Mouse (Mus musculus) thymus, adult 2 months (tissue): Measurements from ENCODE around the gene Vax1.

Source experiments
- CTCF ChIP-seq: fragments of 200-500 bp; IDR thresholded peaks from 2 replicates; pipeline ENCODE4 v1.5.1; 2012; ENCODE audit warnings: mild to moderate bottlenecking, control low read depth, low read length, moderate library complexity, borderline replicate concordance; ENCODE audit not compliant: control insufficient read depth, poor library complexity, insufficient read depth; ENCODE audit errors: extremely low read depth
- POLR2A ChIP-seq: fragments of 200-500 bp; IDR thresholded peaks from 2 replicates; pipeline ENCODE4 v1.6.1; 2012; ENCODE audit warnings: mild to moderate bottlenecking, low read length, control low read depth, moderate library complexity; ENCODE audit not compliant: control insufficient read depth, poor library complexity, insufficient read depth; ENCODE audit errors: extremely low read depth

DNA sequence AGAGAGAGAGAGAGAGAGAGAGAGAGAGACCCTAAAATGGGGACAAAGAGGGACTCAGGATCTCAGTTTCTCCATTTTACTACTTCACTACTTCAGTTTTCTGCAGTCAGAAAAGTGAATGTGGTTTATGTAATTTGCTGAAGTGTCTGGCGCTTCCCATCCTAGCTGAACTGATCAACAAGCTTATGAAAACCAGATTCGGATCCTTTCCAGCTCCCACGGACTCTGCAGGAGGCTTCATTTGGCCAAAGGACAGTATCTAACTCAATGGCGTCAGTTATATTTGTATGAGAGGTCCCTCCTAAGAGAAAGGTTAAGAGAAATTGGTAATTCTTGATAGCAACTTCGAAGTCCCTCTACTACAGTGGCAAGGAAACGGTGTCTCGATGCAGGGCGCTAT, 34.5 kb downstream of the Vax1 start:
- no peak for TF ChIP-seq CTCF
- no peak for TF ChIP-seq POLR2A
